Mouse (Mus musculus) MEL (cell line): Measurements from ENCODE around the gene Stra6.

Experiments
- CTCF ChIP-seq, 3 experiments: IDR thresholded peaks in 2 of 3; conservative IDR thresholded peaks in 1 of 3; 2 replicates each; pipeline ENCODE4 v1.5.1; 2011 to 2012; ENCODE audit warnings: low read length in 3 of 3, low read depth in 2 of 3, mild to moderate bottlenecking in 2 of 3, improper control_type of control experiment in 1 of 3, inconsistent platforms in 1 of 3, mixed read lengths in 1 of 3, moderate library complexity in 1 of 3; ENCODE audit not compliant: control insufficient read depth in 1 of 3, insufficient read depth in 1 of 3, poor library complexity in 1 of 3, severe bottlenecking in 1 of 3
- EP300 ChIP-seq, 2 experiments: IDR thresholded peaks; 2 replicates each; pipeline ENCODE4 v1.6.1; 2011; ENCODE audit warnings: improper control_type of control experiment in 2 of 2, low read length in 2 of 2, low read depth in 1 of 2, mild to moderate bottlenecking in 1 of 2
- KAT2A ChIP-seq: conservative IDR thresholded peaks from 2 replicates; pipeline ENCODE4 v1.6.1; 2012; ENCODE audit warnings: low read depth, low read length, improper control_type of control experiment, inconsistent platforms
- POLR2A ChIP-seq, 2 experiments: IDR thresholded peaks; 2 replicates each; pipeline ENCODE4 v1.6.1; 2011 to 2012; ENCODE audit warnings: low read length in 2 of 2, mild to moderate bottlenecking in 2 of 2, control low read depth in 1 of 2, improper control_type of control experiment in 1 of 2, low read depth in 1 of 2, moderate library complexity in 1 of 2; ENCODE audit not compliant: control insufficient read depth in 1 of 2, insufficient read depth in 1 of 2, poor library complexity in 1 of 2
- RAD21 ChIP-seq: IDR thresholded peaks from 2 replicates; pipeline ENCODE4 v1.6.1; 2011; ENCODE audit warnings: mild to moderate bottlenecking, low read depth, low read length, improper control_type of control experiment
- ZNF384 ChIP-seq: IDR thresholded peaks from 2 replicates; pipeline ENCODE4 v1.6.1; 2012; ENCODE audit warnings: low read depth, mild to moderate bottlenecking, inconsistent platforms, low read length, improper control_type of control experiment

GRCm38 (mm10) chr9:58049861-58050260 lies 13.7 kb upstream of the Stra6 start:
- no peak for TF ChIP-seq CTCF (IDR thresholded peaks at IDR 0.05 in 2 of 3, conservative IDR thresholded peaks at IDR 0.05 in 1 of 3; ENCODE audit: control insufficient read depth in 1 of 3, insufficient read depth in 1 of 3, low read depth in 2 of 3, low read length in 3 of 3, poor library complexity in 1 of 3, severe bottlenecking in 1 of 3)
- no peak for TF ChIP-seq EP300 (IDR thresholded peaks at IDR 0.05; ENCODE audit: low read depth in 1 of 2, low read length in 2 of 2)
- TF ChIP-seq ZNF384 = no peak
- no peak for TF ChIP-seq KAT2A
- no peak for TF ChIP-seq RAD21
- no peak for TF ChIP-seq POLR2A (IDR thresholded peaks at IDR 0.05; ENCODE audit: control insufficient read depth in 1 of 2, insufficient read depth in 1 of 2, low read depth in 1 of 2, low read length in 2 of 2, poor library complexity in 1 of 2)
